Comparison of ENCODE assay signal across 13 mouse cellular contexts in the genomic region with DNA sequence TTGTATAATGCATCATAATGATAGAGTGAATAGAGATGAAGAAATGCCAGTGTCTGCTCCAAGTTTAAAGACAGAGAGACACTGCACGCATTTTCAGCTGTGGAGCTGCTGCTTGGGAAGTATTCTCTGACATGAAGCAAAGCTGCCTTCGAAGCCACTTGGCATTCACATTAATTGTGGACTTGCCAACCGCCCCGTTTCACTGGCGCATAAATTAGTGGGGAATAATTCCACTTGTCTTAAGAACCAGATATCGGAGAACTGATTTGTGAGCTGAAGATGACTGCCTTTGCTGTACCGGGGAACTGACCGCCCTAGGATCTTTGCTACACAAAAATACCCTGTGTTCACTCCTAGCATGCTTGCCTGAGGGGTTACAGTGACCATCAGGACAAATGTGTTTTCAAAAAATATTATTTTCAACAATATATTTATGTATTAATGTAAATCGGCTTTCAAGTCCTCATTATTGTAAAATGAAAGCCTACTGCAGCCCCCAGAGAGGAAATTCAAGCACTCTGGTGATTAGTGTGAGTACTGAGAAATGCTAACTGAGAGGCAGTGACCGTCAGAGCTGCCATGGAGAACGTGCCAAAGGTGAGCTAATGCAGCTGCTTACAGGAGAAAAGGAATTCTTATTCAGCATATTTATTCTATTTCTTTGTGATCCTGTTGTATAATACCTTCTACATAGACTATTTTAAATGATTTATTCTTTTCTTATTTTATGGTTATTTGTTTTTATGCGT.
A peak's percentile ranks its signal among the peaks of the same experiment; 100 is the strongest.
DNase-seq lines count a peak whose midpoint lies in the region; ATAC-seq and TF ChIP-seq lines count a peak whose summit lies in the region.
"Had no signal": no experiment of that assay in that cellular context is flagged by ENCODE, and none has a peak within 500 bp of the region (broad histone marks: within the 10 kb centered on the region; RNA-seq: fewer than 3 reads in every experiment).

No protein-coding gene starts in this region.

- WGBS in hindbrain, postnatal 0 days, result 37% methylated on average over 12 of the region's 12 CpGs
- WGBS in midbrain, embryonic 16.5 days, result 39% methylated on average over 12 of the region's 12 CpGs

- peak; percentile 25 to 39 for DNase-seq in cerebellum, postnatal 14 days
- DNase-seq in cerebellum, adult 18-20 months, result no peak
- DNase-seq in Muller cell, postnatal 12 days (ENCODE audit: inconsistent ontology term), result peak; percentile 30
- peak; percentile 53 for DNase-seq in hindbrain, postnatal 0 days (ENCODE audit: low spot score)
- no peak for DNase-seq in spleen, adult 18-20 months
- DNase-seq in adrenal gland, adult (ENCODE audit: inconsistent age in 2 of 2, low spot score in 1 of 2), result no peak
- no peak for DNase-seq in lung, postnatal 10 days
- DNase-seq: adrenal gland, adult 8-10 months; cerebellum, adult 11-12 months had no signal

- no peaks in the 10 kb centered on the region for H3K36me3 ChIP-seq in hindbrain, postnatal 0 days (ENCODE audit: insufficient read depth, low read length)
- no peaks in the 10 kb centered on the region for H3K36me3 ChIP-seq in midbrain, embryonic 16.5 days (ENCODE audit: control insufficient read depth, insufficient read depth, low read length)
- H3K36me3 ChIP-seq: embryonic facial prominence, embryonic 13.5 days had no signal

- H3K4me1 ChIP-seq in hindbrain, postnatal 0 days (ENCODE audit: insufficient read depth, low read length), result no peaks in the 10 kb centered on the region
- H3K4me1 ChIP-seq in midbrain, embryonic 16.5 days (ENCODE audit: control insufficient read depth, insufficient read depth, low read length), result peaks cover 15% of the 10 kb centered on the region
- H3K4me1 ChIP-seq: embryonic facial prominence, embryonic 13.5 days had no signal

- no peak overlapping the region for H3K9ac ChIP-seq in hindbrain, postnatal 0 days (replicated peaks; ENCODE audit: low read length)
- H3K9ac ChIP-seq in midbrain, embryonic 16.5 days (ENCODE audit: low read depth, low read length), result 0 out of 2 replicates have a peak overlapping the region, but pooled peaks have one; percentile 10
- H3K9ac ChIP-seq: embryonic facial prominence, embryonic 13.5 days had no signal

- no peak overlapping the region for H3K4me3 ChIP-seq in hindbrain, postnatal 0 days (ENCODE audit: low read length)
- H3K4me3 ChIP-seq in midbrain, embryonic 16.5 days (ENCODE audit: low read depth, low read length), result no peak overlapping the region
- H3K4me3 ChIP-seq: embryonic facial prominence, embryonic 13.5 days had no signal

- ATAC-seq in hindbrain, postnatal 0 days, result 0 out of 2 replicates have a peak, but pooled peaks have one; percentile 29
- ATAC-seq in midbrain, embryonic 16.5 days, result peak; percentile 55; the same call in 1 of the 2 replicates
- ATAC-seq: intestine, embryonic 16.5 days had no signal

- peak overlapping the region; percentile 37 for H3K4me2 ChIP-seq in hindbrain, postnatal 0 days (ENCODE audit: low read depth, low read length)
- peak overlapping the region; percentile 37 for H3K4me2 ChIP-seq in midbrain, embryonic 16.5 days (ENCODE audit: low read length)
- H3K4me2 ChIP-seq: embryonic facial prominence, embryonic 13.5 days; heart, embryonic 11.5 days had no signal

- no peak overlapping the region for H3K27ac ChIP-seq in hindbrain, postnatal 0 days
- H3K27ac ChIP-seq in midbrain, embryonic 16.5 days (ENCODE audit: low read length), result peak overlapping the region; percentile 63
- H3K27ac ChIP-seq: embryonic facial prominence, embryonic 13.5 days had no signal

- H3K9me3 ChIP-seq in hindbrain, postnatal 0 days (ENCODE audit: low read length), result no peaks in the 10 kb centered on the region
- H3K9me3 ChIP-seq in midbrain, embryonic 16.5 days (replicated peaks; ENCODE audit: control insufficient read depth, low read length, poor library complexity, severe bottlenecking), result no peaks in the 10 kb centered on the region
- H3K9me3 ChIP-seq: embryonic facial prominence, embryonic 13.5 days had no signal

- no peaks in the 10 kb centered on the region for H3K27me3 ChIP-seq in hindbrain, postnatal 0 days (ENCODE audit: insufficient read depth, low read length)
- H3K27me3 ChIP-seq in midbrain, embryonic 16.5 days (ENCODE audit: control insufficient read depth, insufficient read depth, low read depth, low read length), result no peaks in the 10 kb centered on the region
- H3K27me3 ChIP-seq: embryonic facial prominence, embryonic 13.5 days had no signal

- TF ChIP-seq CTCF in hindbrain, postnatal 0 days (IDR thresholded peaks at IDR 0.05; ENCODE audit: low read depth), result no peak

Comparison
In these comparisons a context has a peak if more than half of its experiments do, and no peak if none do; other contexts are left out.
1. DNase-seq: peak in cerebellum, postnatal 14 days (2 of 2), Muller cell, postnatal 12 days (single experiment) and hindbrain, postnatal 0 days (single experiment); none in cerebellum, adult 18-20 months (0 of 2), spleen, adult 18-20 months (0 of 2), adrenal gland, adult (0 of 2) and lung, postnatal 10 days (single experiment).